Mouse (Mus musculus): ENCODE measurements around the gene 4930513O06Rik. TPM values are rescaled to one million over a fixed set of nuclear protein-coding genes. Genes with fewer than 3 reads are reported as not detected.

The 4930513O06Rik gene
- polyA plus RNA-seq, 1 experiment from 2014 or later, result not detected

DNA sequence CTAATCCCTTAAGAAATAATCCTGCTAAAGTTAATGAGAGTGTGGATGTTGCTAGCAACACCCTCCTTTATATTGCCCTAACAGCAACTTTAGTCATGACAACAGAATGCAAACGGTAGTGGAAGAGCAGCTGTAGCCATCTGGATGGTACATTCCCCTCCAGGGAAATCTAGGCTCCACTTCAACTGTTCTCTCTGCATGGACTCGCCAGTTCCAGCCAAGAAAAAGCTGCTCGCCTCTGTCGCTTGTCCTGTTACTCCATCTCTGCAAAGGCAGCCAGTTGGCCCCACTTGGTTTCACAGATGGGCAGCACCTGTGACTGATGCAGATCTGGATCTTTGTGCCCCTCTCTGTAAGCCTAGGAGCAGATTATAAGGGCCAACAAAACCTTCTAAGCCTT is 48.0 kb downstream of the 4930513O06Rik start:
- WGBS, result 58% methylated on average over 4 of the region's 4 CpGs
- Histone ChIP-seq H3K9me3 (replicated peaks; ENCODE audit: control insufficient read depth, low read length) (no peaks in the 10 kb centered on the region), H3K27ac (ENCODE audit: low read length) (no peak overlapping the region), H3K9ac (ENCODE audit: low read length) (no peak overlapping the region), H3K4me1 (ENCODE audit: control insufficient read depth, insufficient read depth, low read length) (no peaks in the 10 kb centered on the region), H3K36me3 (ENCODE audit: control insufficient read depth, insufficient read depth) (no peaks in the 10 kb centered on the region), H3K4me3 (ENCODE audit: low read length) (no peak overlapping the region), H3K4me2 (ENCODE audit: low read depth, low read length) (no peak overlapping the region), H3K27me3 (ENCODE audit: control insufficient read depth, insufficient read depth, low read length) (no peaks in the 10 kb centered on the region)
- ATAC-seq (replicated peaks; ENCODE audit: extremely low read depth, insufficient read depth, low FRiP score), result no peak

Other genes with a start within 250 kb of the 4930513O06Rik start
- 24.0 and 27.5 TPM in 2 replicates for gene Nrk, start 171.8 kb upstream of the 4930513O06Rik start, polyA plus RNA-seq (2015; fragmentation: Nextera tagmentation; extraction: Ambion mirVana)
- gene Serpina7, start 1.0 kb upstream of the 4930513O06Rik start, polyA plus RNA-seq (2015; fragmentation: Nextera tagmentation; extraction: Ambion mirVana), result not detected in 2 replicates
- gene 4933428M09Rik, start 93.0 kb downstream of the 4930513O06Rik start, polyA plus RNA-seq (2015; fragmentation: Nextera tagmentation; extraction: Ambion mirVana), result not detected in 2 replicates
- 27.7 and 31.3 TPM in 2 replicates for gene Mum1l1, start 123.8 kb downstream of the 4930513O06Rik start, polyA plus RNA-seq (2015; fragmentation: Nextera tagmentation; extraction: Ambion mirVana)
- not detected in 2 replicates for gene Trap1a, start 247.4 kb downstream of the 4930513O06Rik start, polyA plus RNA-seq (2015; fragmentation: Nextera tagmentation; extraction: Ambion mirVana)

All from heart, embryonic 16.5 days (tissue).